Mouse (Mus musculus): ENCODE results near the gene Kcnc3.

Gene Kcnc3

GRCm38 (mm10) chr7:44590402-44591347, at the start of gene Kcnc3:
TSS of gene Kcnc3 (plus strand) at chr7:44590664.
- peak; percentile 66 for DNase-seq (ENCODE audit: low read depth)

GRCm38 (mm10) chr7:44542555-44542954, 47.9 kb upstream of the Kcnc3 start:
- DNase-seq (ENCODE audit: low read depth) = no peak

- no peak for DNase-seq (ENCODE audit: low read depth)
Measured at GRCm38 (mm10) chr7:44543071-44543470, 47.4 kb upstream of the Kcnc3 start.

- DNase-seq (ENCODE audit: low read depth) = no peak
Measured at GRCm38 (mm10) chr7:44546274-44546673, 44.2 kb upstream of the Kcnc3 start.

GRCm38 (mm10) chr7:44547041-44547440, 43.4 kb upstream of the Kcnc3 start:
- DNase-seq (ENCODE audit: low read depth) = no peak

GRCm38 (mm10) chr7:44547725-44548124, 42.7 kb upstream of the Kcnc3 start:
- peak; percentile 13 for DNase-seq (ENCODE audit: low read depth)

- peak; percentile 100 for DNase-seq (ENCODE audit: low read depth)
Measured at GRCm38 (mm10) chr7:44548497-44549087, 41.9 kb upstream of the Kcnc3 start, which contains the start of gene Pold1. TSS of gene Pold1 (minus strand) at chr7:44548849.

- no peak for DNase-seq (ENCODE audit: low read depth)
Measured at GRCm38 (mm10) chr7:44549621-44550408, 40.6 kb upstream of the Kcnc3 start.

- DNase-seq (ENCODE audit: low read depth) = no peak
Measured at GRCm38 (mm10) chr7:44550409-44550678, 40.1 kb upstream of the Kcnc3 start.

GRCm38 (mm10) chr7:44551301-44551700, 39.2 kb upstream of the Kcnc3 start:
- no peak for DNase-seq (ENCODE audit: low read depth)

- DNase-seq (ENCODE audit: low read depth) = no peak
Measured at GRCm38 (mm10) chr7:44551731-44552130, 38.7 kb upstream of the Kcnc3 start.

- DNase-seq (ENCODE audit: low read depth) = no peak
Measured at GRCm38 (mm10) chr7:44552141-44552908, 38.1 kb upstream of the Kcnc3 start.

GRCm38 (mm10) chr7:44553196-44553764, 37.2 kb upstream of the Kcnc3 start:
- peak; percentile 86 for DNase-seq (ENCODE audit: low read depth)

GRCm38 (mm10) chr7:44553826-44554225, 36.6 kb upstream of the Kcnc3 start, which contains the start of gene Nr1h2:
TSS of gene Nr1h2 (minus strand) at chr7:44553951.
- DNase-seq (ENCODE audit: low read depth) = peak; percentile 90

GRCm38 (mm10) chr7:44557629-44558028, 32.8 kb upstream of the Kcnc3 start:
- DNase-seq (ENCODE audit: low read depth) = no peak

- DNase-seq (ENCODE audit: low read depth) = peak; percentile 74
Measured at GRCm38 (mm10) chr7:44560435-44561400, 29.7 kb upstream of the Kcnc3 start.

- DNase-seq (ENCODE audit: low read depth) = no peak
Measured at GRCm38 (mm10) chr7:44563284-44563683, 27.2 kb upstream of the Kcnc3 start.

GRCm38 (mm10) chr7:44564486-44564885, 26.0 kb upstream of the Kcnc3 start:
- no peak for DNase-seq (ENCODE audit: low read depth)

- no peak for DNase-seq (ENCODE audit: low read depth)
Measured at GRCm38 (mm10) chr7:44565414-44565813, 25.1 kb upstream of the Kcnc3 start.

GRCm38 (mm10) chr7:44568803-44569202, 21.7 kb upstream of the Kcnc3 start:
- no peak for DNase-seq (ENCODE audit: low read depth)

All from c-Kit-positive CD71-positive TER-119-negative erythroid progenitor cells, embryonic 14.5 days (primary cell).